Mouse (Mus musculus) lung, embryonic 15.5 days (tissue): ENCODE results near the gene Polr2e. TPM values are rescaled to one million over a fixed set of nuclear protein-coding genes. Genes with fewer than 3 reads are reported as not detected.

Source experiments
- ATAC-seq: fragments of 200-750 bp; cut with Nextera tagmentation; 2 replicates; pipeline ENCODE4 v1.8.0; 2017; ENCODE audit warnings: moderate number of reproducible peaks, borderline replicate concordance; ENCODE audit not compliant: low FRiP score, low TSS enrichment; ENCODE audit errors: extremely low read depth
- H3K27ac ChIP-seq: fragments of 300-500 bp; sonication (generic); 2 replicates; pipeline ENCODE4 v1.5.1; 2015; ENCODE audit warnings: moderate library complexity, mild to moderate bottlenecking, inconsistent platforms
- H3K27me3 ChIP-seq: fragments of 300-500 bp; sonication (generic); 2 replicates; pipeline ENCODE4 v1.6.1; 2015; ENCODE audit warnings: inconsistent platforms
- H3K36me3 ChIP-seq: fragments of 300-500 bp; sonication (generic); 2 replicates; pipeline ENCODE4 v1.6.1; 2015; ENCODE audit warnings: inconsistent platforms
- H3K4me1 ChIP-seq: fragments of 300-500 bp; sonication (generic); 2 replicates; pipeline ENCODE4 v1.6.1; 2015; ENCODE audit warnings: inconsistent platforms
- H3K4me2 ChIP-seq: fragments of 300-500 bp; sonication (generic); 2 replicates; pipeline ENCODE4 v1.6.1; 2015; ENCODE audit warnings: inconsistent platforms, mild to moderate bottlenecking, moderate library complexity
- H3K4me3 ChIP-seq: fragments of 300-500 bp; sonication (generic); 2 replicates; pipeline ENCODE4 v1.5.1; 2015; ENCODE audit warnings: mild to moderate bottlenecking, inconsistent platforms
- H3K9ac ChIP-seq: fragments of 300-500 bp; sonication (generic); 2 replicates; pipeline ENCODE4 v1.6.1; 2015; ENCODE audit warnings: inconsistent platforms
- H3K9me3 ChIP-seq: fragments of 300-500 bp; sonication (generic); 2 replicates; pipeline ENCODE4 v1.6.1; 2016; ENCODE audit warnings: inconsistent platforms
- WGBS: fragments of 180-500 bp; shearing (Covaris S2); methylation state at CpG from one replicate; pipeline ENCODE4 v1.1.7; 2015; 5-methylcytosine and 5-hydroxymethylcytosine counted together
- polyA plus RNA-seq: library from polyadenylated mRNA; unstranded; fragments of >200 nt; fragmentation: Nextera tagmentation; extraction: Ambion mirVana; gene quantifications from 2 replicates; pipeline ENCODE4 v1.2.1, GENCODE M21; 2015

The Polr2e gene
- polyA plus RNA-seq, 1 experiment from 2014 or later, result 225 TPM

DNA sequence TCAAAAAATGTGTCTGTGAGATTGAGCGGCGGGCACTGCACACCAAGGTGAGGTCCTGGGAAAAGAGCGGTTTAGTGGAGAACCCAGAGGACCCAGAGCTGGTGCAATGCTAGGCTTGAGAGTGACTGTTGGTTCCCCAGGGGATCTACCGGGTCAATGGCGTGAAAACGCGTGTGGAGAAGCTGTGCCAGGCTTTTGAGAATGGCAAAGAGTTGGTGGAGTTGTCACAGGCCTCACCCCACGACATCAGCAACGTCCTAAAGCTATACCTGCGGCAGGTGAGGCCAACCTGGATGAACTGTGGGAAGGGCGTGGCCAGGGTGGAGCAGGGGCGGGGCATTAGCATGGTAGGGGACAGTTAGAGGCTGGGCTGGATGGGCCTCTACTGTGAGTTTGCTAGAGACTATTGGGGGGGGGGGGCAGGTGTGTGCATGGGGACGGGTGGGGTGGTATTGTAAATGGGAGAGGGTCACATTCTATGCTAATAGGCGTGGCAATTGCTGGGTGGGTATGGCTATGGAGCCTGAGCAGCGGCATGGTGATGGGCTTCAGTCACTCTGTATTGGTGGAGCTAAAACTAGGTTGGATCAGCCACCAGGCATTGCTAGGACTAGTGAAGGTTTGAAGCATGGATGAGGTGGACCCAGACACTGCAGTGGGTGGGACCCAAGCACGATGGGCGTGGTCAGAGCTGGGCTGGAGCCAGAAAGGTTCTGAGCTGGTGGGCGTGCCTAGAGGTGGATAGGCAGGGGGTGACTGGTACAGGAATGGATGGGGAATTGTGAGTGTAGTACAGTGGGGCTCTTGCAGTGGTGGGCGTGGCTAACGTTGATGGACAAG is 11.7 kb downstream of the Polr2e start:
- Histone ChIP-seq H3K4me2 (no peak overlapping the region), H3K9me3 (no peaks in the 10 kb centered on the region), H3K4me3 (no peak overlapping the region), H3K36me3 (no peaks in the 10 kb centered on the region), H3K4me1 (peaks cover 11% of the 10 kb centered on the region), H3K9ac (no peak overlapping the region), H3K27ac (no peak overlapping the region), H3K27me3 (no peaks in the 10 kb centered on the region)
- peak; percentile 24; the same call in 1 of the 2 replicates for ATAC-seq
- WGBS, result 69% methylated on average over 20 of the region's 20 CpGs

DNA sequence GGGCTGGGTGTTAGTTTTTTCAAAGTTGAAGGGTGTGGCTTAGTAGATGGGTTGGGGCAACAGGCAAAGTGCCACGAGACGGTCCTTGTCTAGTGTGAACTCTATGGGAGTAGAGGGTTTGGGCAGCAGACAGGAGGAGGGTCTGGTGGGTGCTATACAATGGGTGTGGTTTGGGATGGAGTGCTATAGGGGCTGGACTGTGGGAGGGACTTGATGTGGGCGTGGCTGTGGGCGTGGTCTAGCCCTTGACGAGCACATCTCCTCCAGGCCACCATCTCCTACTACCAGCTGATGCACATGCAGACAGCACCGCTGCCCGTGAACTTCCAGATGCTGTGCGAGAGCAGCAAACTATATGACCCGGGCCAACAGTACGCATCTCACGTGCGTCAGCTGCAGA is 13.7 kb downstream of the Polr2e start:
- H3K36me3 ChIP-seq, result no peaks in the 10 kb centered on the region; the same call in 1 of the 2 replicates
- ATAC-seq, result 0 out of 2 replicates have a peak, but pooled peaks have one; percentile 31
- H3K9ac ChIP-seq, result no peak overlapping the region
- 54% methylated on average over 12 of the region's 12 CpGs for WGBS
- H3K27ac ChIP-seq, result no peak overlapping the region
- no peaks in the 10 kb centered on the region for H3K27me3 ChIP-seq
- H3K4me2 ChIP-seq, result no peak overlapping the region
- H3K4me3 ChIP-seq, result no peak overlapping the region
- H3K4me1 ChIP-seq, result peaks cover 5% of the 10 kb centered on the region
- no peaks in the 10 kb centered on the region for H3K9me3 ChIP-seq

DNA sequence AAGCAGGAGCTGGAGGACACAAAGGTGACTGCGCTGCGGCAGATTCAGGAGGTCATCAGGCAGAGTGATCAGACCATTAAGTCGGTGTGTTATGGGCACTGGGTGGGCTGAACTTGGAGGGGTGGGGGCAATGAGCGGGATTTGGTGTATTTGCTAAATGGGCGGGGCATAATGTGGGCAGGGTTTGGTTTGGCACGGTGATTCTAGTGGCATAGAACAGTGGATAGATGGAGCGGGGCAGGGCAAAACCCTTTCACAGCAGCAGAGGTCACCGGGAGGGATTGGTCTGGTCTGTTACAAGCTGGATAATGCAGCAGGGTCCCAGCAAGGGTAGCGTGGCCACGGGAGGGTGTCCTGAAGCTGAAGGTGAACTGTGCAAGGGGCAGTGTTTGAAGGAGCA is 14.1 kb downstream of the Polr2e start:
- ATAC-seq, result no peak
- WGBS, result 73% methylated on average over 10 of the region's 10 CpGs
- H3K36me3 ChIP-seq, result no peaks in the 10 kb centered on the region; the same call in 1 of the 2 replicates
- no peak overlapping the region for H3K4me3 ChIP-seq
- peaks cover 9% of the 10 kb centered on the region for H3K4me1 ChIP-seq
- no peaks in the 10 kb centered on the region for H3K9me3 ChIP-seq
- no peak overlapping the region for H3K4me2 ChIP-seq
- no peaks in the 10 kb centered on the region for H3K27me3 ChIP-seq
- no peak overlapping the region for H3K9ac ChIP-seq
- no peak overlapping the region for H3K27ac ChIP-seq

DNA sequence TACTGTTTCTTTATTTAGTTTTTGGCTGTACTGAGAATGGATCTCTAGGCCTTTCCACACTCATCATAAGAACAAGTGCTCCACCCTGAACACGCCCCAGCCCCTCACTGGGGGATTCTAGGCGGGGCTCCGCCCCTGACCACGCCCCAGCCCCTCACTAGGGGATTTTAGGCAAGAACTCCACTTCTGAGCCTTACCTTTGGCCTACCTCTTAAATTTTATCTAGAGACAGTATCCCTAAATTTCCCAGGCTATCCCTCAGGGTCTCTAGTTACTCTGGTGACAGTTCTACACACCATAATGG is 14.6 kb downstream of the Polr2e start:
- Histone ChIP-seq H3K9me3 (no peaks in the 10 kb centered on the region), H3K4me2 (no peak overlapping the region), H3K36me3 (no peaks in the 10 kb centered on the region; the same call in 1 of the 2 replicates), H3K4me1 (peaks cover 14% of the 10 kb centered on the region), H3K27ac (no peak overlapping the region), H3K9ac (no peak overlapping the region), H3K4me3 (no peak overlapping the region), H3K27me3 (no peaks in the 10 kb centered on the region)
- 47% methylated on average over 4 of the region's 4 CpGs for WGBS
- no peak for ATAC-seq

DNA sequence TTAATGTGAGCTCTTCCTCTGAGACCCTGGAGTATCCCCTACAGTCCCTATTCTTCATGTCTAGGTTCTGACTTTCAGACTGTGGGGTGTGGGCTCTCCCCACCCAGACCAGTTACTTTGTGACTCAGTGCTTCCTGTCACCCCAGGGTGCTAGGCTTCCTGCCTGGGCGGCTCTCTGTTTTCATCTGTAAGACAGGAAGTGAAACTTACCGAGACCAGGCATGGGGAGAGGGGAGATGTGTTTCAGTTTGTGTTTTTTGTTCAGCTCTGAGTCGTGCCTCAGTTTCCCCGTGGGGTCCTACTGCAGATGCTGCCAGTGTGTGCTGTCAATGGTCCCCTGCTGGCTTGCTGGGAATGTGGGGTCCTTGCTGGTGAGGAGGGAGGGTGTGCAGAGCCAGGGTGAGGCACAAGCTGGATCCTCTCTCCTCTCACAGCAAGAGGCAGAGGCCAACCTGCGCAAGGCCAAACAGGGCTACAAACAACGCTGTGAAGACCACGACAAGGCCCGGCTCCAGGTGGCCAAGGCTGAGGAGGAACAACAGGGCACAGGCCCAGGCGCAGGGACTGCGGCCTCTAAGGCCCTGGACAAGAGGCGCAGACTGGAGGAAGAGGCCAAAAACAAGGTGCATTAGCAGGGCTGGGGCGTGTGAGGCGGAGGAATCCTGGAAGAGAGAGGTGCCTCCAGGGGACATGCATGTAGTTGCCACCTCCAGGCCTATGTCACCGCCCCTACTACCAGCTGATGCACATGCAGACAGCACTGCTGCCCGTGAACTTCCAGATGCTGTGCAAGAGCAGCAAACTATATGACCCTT is 15.2 kb downstream of the Polr2e start:
- H3K36me3 ChIP-seq, result no peaks in the 10 kb centered on the region; the same call in 1 of the 2 replicates
- no peak overlapping the region for H3K4me2 ChIP-seq
- ATAC-seq, result no peak
- H3K4me3 ChIP-seq, result no peak overlapping the region
- H3K4me1 ChIP-seq, result peaks cover 20% of the 10 kb centered on the region
- H3K9me3 ChIP-seq, result no peaks in the 10 kb centered on the region
- H3K9ac ChIP-seq, result no peak overlapping the region
- WGBS, result 75% methylated on average over 15 of the region's 15 CpGs
- H3K27me3 ChIP-seq, result no peaks in the 10 kb centered on the region
- no peak overlapping the region for H3K27ac ChIP-seq

DNA sequence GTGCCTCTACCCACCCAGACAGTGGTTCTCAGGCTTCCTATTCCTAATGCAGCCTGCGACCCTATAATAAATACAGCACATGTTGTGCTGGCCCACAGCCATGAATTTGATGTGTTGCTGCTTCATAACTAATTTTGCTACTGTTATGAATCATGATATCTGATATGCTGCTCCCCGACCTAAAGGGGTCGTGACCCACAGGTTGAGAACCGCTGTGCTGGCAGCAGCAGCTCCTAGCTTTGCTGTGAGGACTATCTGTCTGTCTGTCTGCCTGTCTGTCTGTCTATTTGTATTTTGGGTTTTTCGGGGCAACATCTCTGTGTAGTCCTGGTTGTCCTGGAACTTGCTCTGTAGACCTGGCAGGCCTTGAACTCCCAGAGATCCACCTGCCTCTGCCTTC is 15.8 kb downstream of the Polr2e start:
- no peak for ATAC-seq
- WGBS, result 69% methylated on average over 5 of the region's 5 CpGs
- Histone ChIP-seq H3K27ac (no peak overlapping the region), H3K36me3 (no peaks in the 10 kb centered on the region; the same call in 1 of the 2 replicates), H3K4me1 (peaks cover 26% of the 10 kb centered on the region), H3K9me3 (no peaks in the 10 kb centered on the region), H3K9ac (no peak overlapping the region), H3K4me3 (no peak overlapping the region), H3K27me3 (no peaks in the 10 kb centered on the region), H3K4me2 (no peak overlapping the region)

DNA sequence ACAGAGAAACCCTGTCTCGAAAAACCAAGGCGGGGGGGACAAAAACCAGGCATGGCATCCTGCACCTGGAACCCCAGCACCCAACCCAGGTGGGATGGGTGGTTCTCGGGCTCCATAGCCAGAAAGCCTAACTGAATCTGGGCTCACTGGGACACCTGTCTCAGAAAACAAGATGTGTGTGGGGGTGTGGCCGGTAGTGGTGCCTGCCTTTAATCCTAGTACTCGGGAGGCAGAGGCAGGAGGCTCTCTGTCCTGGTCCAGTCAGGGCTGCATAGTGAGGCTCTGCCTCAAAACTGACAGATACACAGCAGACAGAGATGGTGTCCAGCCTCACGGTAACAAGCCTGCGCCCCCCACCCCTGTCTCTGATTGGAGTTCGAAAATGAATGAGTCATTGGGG is 16.8 kb downstream of the Polr2e start:
- H3K27me3 ChIP-seq, result 0 out of 2 replicates have a peak, but pooled peaks cover under 1% of the 10 kb centered on the region
- WGBS, result 95% methylated on average over 8 of the region's 8 CpGs
- peaks cover 31% of the 10 kb centered on the region for H3K4me1 ChIP-seq
- H3K27ac ChIP-seq, result no peak overlapping the region
- no peak overlapping the region for H3K9ac ChIP-seq
- no peaks in the 10 kb centered on the region; the same call in 1 of the 2 replicates for H3K36me3 ChIP-seq
- H3K4me2 ChIP-seq, result no peak overlapping the region
- no peaks in the 10 kb centered on the region for H3K9me3 ChIP-seq
- ATAC-seq, result no peak
- no peak overlapping the region for H3K4me3 ChIP-seq

DNA sequence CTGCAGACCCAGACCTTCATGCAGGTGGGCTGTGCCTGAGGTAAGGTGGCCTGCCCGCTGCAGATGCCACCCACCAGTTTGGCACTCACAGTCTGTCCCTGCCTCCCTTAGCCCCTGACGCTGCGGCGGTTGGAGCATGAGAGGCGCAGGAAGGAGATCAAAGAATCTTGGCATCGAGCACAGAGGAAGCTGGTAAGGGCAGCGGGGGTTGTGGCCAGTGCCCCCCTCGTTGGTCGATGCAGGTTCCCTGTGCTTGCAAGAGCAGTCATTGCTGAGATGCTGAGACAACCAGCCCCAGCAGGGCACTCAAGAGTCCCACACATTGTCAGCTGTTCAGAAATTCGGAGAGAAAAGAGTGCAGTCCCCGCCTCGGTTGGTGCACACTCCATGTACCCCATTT is 17.4 kb downstream of the Polr2e start:
- H3K36me3 ChIP-seq, result no peaks in the 10 kb centered on the region; the same call in 1 of the 2 replicates
- ATAC-seq, result no peak
- H3K9ac ChIP-seq, result no peak overlapping the region
- WGBS, result 84% methylated on average over 12 of the region's 12 CpGs
- H3K27ac ChIP-seq, result no peak overlapping the region
- H3K27me3 ChIP-seq, result peaks cover 4% of the 10 kb centered on the region; the same call in 1 of the 2 replicates
- H3K4me2 ChIP-seq, result no peak overlapping the region
- no peak overlapping the region for H3K4me3 ChIP-seq
- no peaks in the 10 kb centered on the region for H3K9me3 ChIP-seq
- peaks cover 34% of the 10 kb centered on the region for H3K4me1 ChIP-seq

DNA sequence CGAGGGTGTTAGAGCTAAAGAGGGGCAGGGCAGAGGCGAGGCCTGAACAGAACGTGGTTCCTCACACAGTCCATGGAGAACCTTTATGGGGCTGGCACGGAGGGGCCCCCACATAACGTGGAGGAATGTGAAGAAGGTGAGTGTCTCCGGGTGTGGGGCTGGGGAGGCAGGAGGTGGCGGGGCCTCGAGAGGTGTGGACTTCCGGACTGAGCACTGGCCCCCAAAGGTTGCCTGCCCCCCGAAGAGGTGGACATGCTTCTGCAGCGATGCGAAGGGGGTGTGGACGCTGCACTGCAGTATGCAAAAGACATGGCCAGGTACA is 18.3 kb downstream of the Polr2e start:
- peaks cover 37% of the 10 kb centered on the region for H3K4me1 ChIP-seq
- H3K9me3 ChIP-seq, result no peaks in the 10 kb centered on the region
- H3K27ac ChIP-seq, result no peak overlapping the region
- H3K9ac ChIP-seq, result no peak overlapping the region
- H3K36me3 ChIP-seq, result no peaks in the 10 kb centered on the region; the same call in 1 of the 2 replicates
- 82% methylated on average over 13 of the region's 13 CpGs for WGBS
- H3K27me3 ChIP-seq, result peaks cover 4% of the 10 kb centered on the region; the same call in 1 of the 2 replicates
- H3K4me2 ChIP-seq, result no peak overlapping the region
- no peak overlapping the region for H3K4me3 ChIP-seq
- no peak for ATAC-seq

DNA sequence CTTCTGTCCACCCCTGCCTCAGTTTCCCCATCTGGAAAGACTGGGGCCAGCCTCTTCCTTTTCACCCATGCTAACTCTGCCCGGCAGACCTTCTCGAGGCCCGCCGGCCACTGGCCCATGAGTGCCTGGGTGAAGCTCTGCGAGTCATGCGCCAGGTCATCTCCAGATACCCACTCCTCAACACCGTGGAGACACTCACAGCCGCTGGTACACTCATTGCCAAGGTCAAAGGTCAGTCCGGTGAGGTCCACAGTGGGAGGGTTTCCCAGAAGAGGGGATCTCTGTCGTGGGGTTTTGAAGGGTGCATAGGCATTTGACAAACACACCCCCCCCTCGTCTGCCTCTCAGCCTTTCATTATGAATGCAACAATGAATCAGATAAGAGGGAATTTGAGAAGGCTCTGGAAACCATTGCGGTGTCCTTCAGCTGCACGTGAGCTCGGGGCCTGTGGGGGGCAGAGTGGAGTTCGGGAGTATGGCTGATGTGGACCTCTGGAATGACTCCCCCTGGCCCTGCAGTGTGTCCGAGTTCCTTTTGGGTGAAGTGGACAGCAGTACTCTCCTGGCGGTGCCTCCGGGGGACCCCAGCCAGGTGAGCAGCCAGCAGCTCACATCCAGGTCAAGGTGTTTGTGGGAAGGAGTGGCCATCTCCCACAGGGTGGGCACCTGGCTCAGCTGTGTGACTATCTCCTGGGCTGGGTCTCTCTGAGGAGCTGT is 18.8 kb downstream of the Polr2e start:
- Histone ChIP-seq H3K27me3 (peaks cover 4% of the 10 kb centered on the region; the same call in 1 of the 2 replicates), H3K27ac (no peak overlapping the region), H3K4me1 (peaks cover 42% of the 10 kb centered on the region), H3K4me3 (0 out of 2 replicates have a peak overlapping the region, but pooled peaks have one; percentile 41), H3K9ac (0 out of 2 replicates have a peak overlapping the region, but pooled peaks have one; percentile 43), H3K36me3 (no peaks in the 10 kb centered on the region; the same call in 1 of the 2 replicates), H3K4me2 (peak overlapping the region; percentile 62), H3K9me3 (no peaks in the 10 kb centered on the region)
- ATAC-seq, result no peak
- 72% methylated on average over 18 of the region's 18 CpGs for WGBS

DNA sequence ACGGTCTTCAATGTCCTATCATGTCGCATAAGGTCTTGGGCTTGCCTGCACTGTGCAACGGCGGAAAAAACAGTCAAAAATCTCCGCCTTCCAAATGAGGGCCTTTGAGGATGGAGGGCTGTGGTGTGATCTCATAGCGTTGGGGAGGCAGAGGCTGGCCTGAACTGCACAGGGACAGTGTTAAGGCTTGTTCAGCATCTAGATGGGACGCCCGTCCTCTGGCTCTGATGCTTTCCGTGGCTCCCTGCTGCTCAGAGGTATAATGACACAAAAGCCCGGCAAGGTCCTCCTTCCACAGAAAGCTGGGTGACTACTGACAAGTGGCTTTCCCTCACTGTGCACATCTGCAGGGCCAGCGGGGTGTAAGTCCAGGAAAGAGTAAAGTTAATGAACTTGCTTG is 19.4 kb downstream of the Polr2e start:
- Histone ChIP-seq H3K27me3 (peaks cover 6% of the 10 kb centered on the region), H3K4me3 (peak overlapping the region; percentile 41), H3K36me3 (no peaks in the 10 kb centered on the region; the same call in 1 of the 2 replicates), H3K4me1 (peaks cover 45% of the 10 kb centered on the region), H3K9me3 (no peaks in the 10 kb centered on the region), H3K9ac (peak overlapping the region; percentile 43), H3K4me2 (peak overlapping the region; percentile 62), H3K27ac (peak overlapping the region; percentile 87)
- 26% methylated on average over 11 of the region's 11 CpGs for WGBS
- ATAC-seq, result no peak
